Mouse (Mus musculus) C2C12 (cell line): Measurements from ENCODE around the gene Uxs1. TPM values are rescaled to one million over a fixed set of nuclear protein-coding genes. Genes with fewer than 3 reads are reported as not detected.

ENCODE experiments used
- H3K27me3 ChIP-seq: one replicate; pipeline ENCODE4 v1.6.1; 2011; ENCODE audit not compliant: control insufficient read depth, insufficient read depth, insufficient read length
- H3K36me3 ChIP-seq: one replicate; pipeline ENCODE4 v1.6.1; 2011; ENCODE audit not compliant: control insufficient read depth, insufficient read depth
- H3K4me3 ChIP-seq: one replicate; pipeline ENCODE4 v1.5.1; 2011; ENCODE audit warnings: mild to moderate bottlenecking, control low read depth; ENCODE audit not compliant: poor library complexity, insufficient read depth, severe bottlenecking
- H3K79me2 ChIP-seq: one replicate; pipeline ENCODE4 v1.6.1; 2011; ENCODE audit not compliant: control insufficient read depth, insufficient read depth
- H3K79me3 ChIP-seq: one replicate; pipeline ENCODE4 v1.6.1; 2011; ENCODE audit warnings: low read depth, control low read depth
- H3ac ChIP-seq: one replicate; pipeline ENCODE3; 2011; ENCODE audit warnings: low read depth; ENCODE audit not compliant: control insufficient read depth, insufficient read length
- CEBPB ChIP-seq: IDR thresholded peaks from one replicate; pipeline ENCODE4 v1.6.1; 2011; ENCODE audit warnings: low read depth, mild to moderate bottlenecking, control low read depth, moderate library complexity
- CTCF ChIP-seq: IDR thresholded peaks from one replicate; pipeline ENCODE4 v1.5.1; 2011; ENCODE audit not compliant: control insufficient read depth, insufficient read depth, insufficient read length
- FOSL1 ChIP-seq: IDR thresholded peaks from one replicate; pipeline ENCODE4 v1.8.0; 2011; ENCODE audit warnings: mild to moderate bottlenecking, low read length; ENCODE audit not compliant: poor library complexity, insufficient read depth, severe bottlenecking
- MAX ChIP-seq: IDR thresholded peaks from one replicate; pipeline ENCODE4 v1.6.1; 2011; ENCODE audit warnings: mild to moderate bottlenecking, control low read depth
- MYOD1 ChIP-seq: IDR thresholded peaks from one replicate; pipeline ENCODE4 v1.6.1; 2011; ENCODE audit warnings: low read depth; ENCODE audit not compliant: control insufficient read depth, insufficient read length
- MYOG ChIP-seq: IDR thresholded peaks from one replicate; pipeline ENCODE4 v1.6.1; 2011; ENCODE audit not compliant: control insufficient read depth, insufficient read length; ENCODE audit errors: extremely low read depth
- USF1 ChIP-seq: IDR thresholded peaks from one replicate; pipeline ENCODE4 v1.6.1; 2011; ENCODE audit warnings: low read depth, mild to moderate bottlenecking, control low read depth, moderate library complexity
- polyA plus RNA-seq: library from polyadenylated mRNA; unstranded; fragments of >200 nt; fragmentation: generic; extraction: Trizol; gene quantifications from one replicate; pipeline ENCODE4 v1.2.1, GENCODE M21; 2012; ENCODE audit warnings: missing spikeins

Uxs1 gene
- polyA plus RNA-seq, 1 experiment = 38.8 TPM

DNA sequence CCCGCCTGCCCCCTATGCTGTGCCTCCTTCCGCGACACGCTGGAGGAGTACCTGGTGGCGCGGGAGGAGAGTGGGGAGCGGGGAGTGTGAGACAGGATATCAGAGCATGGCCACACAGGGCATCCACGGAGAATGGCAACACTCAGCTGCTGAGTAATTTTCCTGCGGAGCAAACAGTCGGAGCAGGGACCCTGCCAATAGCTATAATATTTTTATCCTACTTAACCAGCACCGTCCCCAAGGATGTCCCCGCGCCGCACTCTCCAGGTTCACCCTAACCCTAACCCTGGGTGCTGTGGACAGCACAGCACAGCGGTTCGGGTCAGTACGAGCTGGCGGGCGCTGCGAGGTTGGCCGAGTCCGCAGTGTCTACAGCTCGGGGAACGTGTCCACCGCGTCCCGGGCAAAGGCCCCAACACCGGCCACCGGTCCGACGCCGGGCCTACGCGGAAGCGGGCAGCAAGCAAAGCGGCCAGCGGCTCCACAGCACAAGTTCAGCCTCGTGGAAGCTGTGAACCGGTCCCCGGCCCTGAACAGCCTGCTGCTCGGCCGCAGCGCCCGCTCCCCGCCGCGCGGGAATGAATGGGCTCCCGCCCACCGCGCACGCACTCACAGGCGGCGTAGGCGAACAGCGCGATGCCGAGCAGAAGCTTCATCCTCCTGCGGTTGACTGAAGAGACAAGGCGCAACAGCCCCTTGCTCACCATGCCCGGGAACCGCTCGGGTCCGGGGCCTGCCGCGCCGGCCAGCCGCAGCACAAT is 418 bp downstream of the Uxs1 start:
- Histone ChIP-seq H3K27me3 (no peaks in the 10 kb centered on the region), H3K36me3 (no peaks in the 10 kb centered on the region), H3K79me2 (peaks cover 51% of the 10 kb centered on the region), H3K79me3 (peaks cover 38% of the 10 kb centered on the region), H3K4me3 (peak overlapping the region; percentile 79), H3ac (peak overlapping the region; percentile 96)
- no peak for TF ChIP-seq FOSL1

DNA sequence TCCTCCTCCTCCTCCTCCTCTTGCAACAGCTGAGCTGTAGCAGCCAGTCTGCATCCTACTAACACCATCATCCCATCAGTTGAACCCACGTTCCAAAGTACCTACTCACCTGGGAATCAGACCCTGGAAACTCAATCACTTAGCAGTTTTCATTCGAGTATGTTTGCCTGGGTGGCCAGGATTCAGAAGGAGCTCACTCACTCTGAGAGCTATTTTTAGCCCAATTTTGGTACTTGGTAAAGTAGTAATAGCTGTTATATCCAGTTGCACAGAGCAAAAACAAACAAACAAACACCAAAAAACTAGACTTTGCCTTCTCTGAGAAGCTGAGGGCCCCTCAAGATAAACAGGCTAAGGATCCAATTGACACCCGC is 985 bp downstream of the Uxs1 start:
- Histone ChIP-seq H3K27me3 (no peaks in the 10 kb centered on the region), H3K79me3 (peaks cover 43% of the 10 kb centered on the region), H3K36me3 (no peaks in the 10 kb centered on the region), H3K79me2 (peaks cover 57% of the 10 kb centered on the region), H3ac (peak overlapping the region; percentile 35), H3K4me3 (peak overlapping the region; percentile 79)
- no peak for TF ChIP-seq CEBPB
- no peak for TF ChIP-seq FOSL1
- no peak for TF ChIP-seq MYOD1
- TF ChIP-seq MAX = no peak
- no peak for TF ChIP-seq MYOG
- no peak for TF ChIP-seq CTCF
- TF ChIP-seq USF1 = no peak

DNA sequence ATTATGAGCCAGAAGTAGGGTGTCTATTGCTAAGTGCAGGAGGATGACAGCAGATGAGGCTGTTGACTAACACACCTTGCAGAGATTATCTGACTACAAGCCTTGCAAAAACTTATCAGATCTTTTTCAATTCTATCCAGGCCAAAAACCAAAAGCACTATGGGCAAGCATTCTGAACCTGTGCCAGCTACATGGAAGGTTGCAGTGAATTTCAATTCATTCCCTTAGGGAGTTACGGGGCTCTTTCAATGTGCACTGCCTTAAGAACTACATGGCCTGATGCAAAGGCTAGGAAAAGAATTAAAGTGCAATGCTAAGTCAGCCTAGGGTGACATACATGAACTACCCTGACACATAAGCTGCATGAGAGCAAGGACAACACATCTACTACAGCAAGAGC is 4.2 kb downstream of the Uxs1 start:
- Histone ChIP-seq H3K36me3 (no peaks in the 10 kb centered on the region), H3K4me3 (no peak overlapping the region), H3K27me3 (no peaks in the 10 kb centered on the region), H3ac (no peak overlapping the region), H3K79me3 (peaks cover 59% of the 10 kb centered on the region), H3K79me2 (peaks cover 84% of the 10 kb centered on the region)
- TF ChIP-seq MYOG (no peak), MYOD1 (no peak), CTCF (no peak), MAX (no peak), FOSL1 (no peak), USF1 (no peak), CEBPB (no peak)

DNA sequence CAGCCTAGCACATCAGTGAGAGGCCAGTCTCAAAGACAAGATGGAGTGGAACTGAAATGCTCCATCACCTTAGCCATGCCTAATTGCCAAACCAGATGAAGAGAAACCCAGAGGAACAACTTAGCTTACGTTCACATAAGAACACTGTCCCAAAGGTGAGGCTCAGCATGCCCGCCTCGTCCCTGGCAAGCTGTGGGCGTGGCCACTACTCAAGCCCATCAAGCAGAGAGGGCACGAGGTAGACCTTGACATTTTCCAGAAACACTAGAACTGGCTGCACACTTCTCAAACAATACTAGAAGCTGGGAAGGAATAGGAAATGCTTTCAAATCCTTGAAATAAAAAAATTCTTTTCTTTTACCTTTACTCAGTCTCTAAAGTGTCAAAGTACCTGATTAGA is 5.0 kb downstream of the Uxs1 start:
- H3K79me3 ChIP-seq = peaks cover 67% of the 10 kb centered on the region
- H3K36me3 ChIP-seq = no peaks in the 10 kb centered on the region
- no peak for TF ChIP-seq MAX
- no peak for TF ChIP-seq MYOG
- no peak for TF ChIP-seq MYOD1
- no peak for TF ChIP-seq USF1
- no peak for TF ChIP-seq CTCF
- no peaks in the 10 kb centered on the region for H3K27me3 ChIP-seq
- H3K4me3 ChIP-seq = no peak overlapping the region
- H3K79me2 ChIP-seq = peaks cover 92% of the 10 kb centered on the region
- H3ac ChIP-seq = no peak overlapping the region

DNA sequence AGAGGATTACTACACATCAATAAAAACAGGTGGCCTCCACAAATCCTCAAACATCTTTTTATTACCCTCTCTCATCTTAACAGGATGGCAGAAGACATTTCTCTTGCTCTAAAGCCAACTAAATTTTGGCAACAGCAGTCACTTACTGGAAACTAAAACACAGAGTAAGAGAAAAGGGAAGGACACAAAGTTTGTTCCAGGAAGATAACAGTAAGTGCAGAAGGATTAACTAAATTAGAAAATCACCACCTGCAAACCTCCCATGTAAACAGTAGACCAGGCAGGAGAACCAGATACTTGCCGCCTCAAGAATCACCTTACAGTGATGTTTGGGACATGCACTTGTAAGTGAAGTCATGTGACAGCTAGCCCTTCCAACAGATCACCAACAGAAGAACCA is 5.8 kb downstream of the Uxs1 start:
- H3K4me3 ChIP-seq = no peak overlapping the region
- peaks cover 71% of the 10 kb centered on the region for H3K79me3 ChIP-seq
- TF ChIP-seq MYOD1 = no peak
- no peak for TF ChIP-seq USF1
- TF ChIP-seq MAX = no peak
- no peaks in the 10 kb centered on the region for H3K27me3 ChIP-seq
- H3ac ChIP-seq = no peak overlapping the region
- peaks cover 95% of the 10 kb centered on the region for H3K79me2 ChIP-seq
- no peaks in the 10 kb centered on the region for H3K36me3 ChIP-seq

DNA sequence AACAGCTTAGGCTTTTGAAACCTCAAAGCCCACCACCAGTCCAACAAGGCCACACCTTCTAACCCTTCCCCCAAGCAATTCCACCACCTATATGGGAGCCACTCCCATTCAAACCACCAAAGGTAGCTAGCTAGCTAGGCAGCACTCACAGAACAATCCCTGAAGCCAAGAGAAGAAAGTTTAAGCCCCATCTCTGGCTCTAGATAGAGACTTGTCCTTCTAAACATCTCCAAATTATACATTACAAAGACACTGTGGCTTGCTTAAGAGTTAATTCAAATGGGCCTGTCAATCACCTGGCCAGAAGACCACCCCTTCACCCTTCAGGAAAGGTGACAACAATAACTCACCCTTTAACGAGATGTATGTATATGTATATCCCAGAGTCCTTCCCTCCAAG is 7.0 kb downstream of the Uxs1 start:
- Histone ChIP-seq H3K36me3 (no peaks in the 10 kb centered on the region), H3K79me3 (peaks cover 67% of the 10 kb centered on the region), H3K27me3 (no peaks in the 10 kb centered on the region), H3ac (no peak overlapping the region), H3K79me2 (peaks cover 94% of the 10 kb centered on the region), H3K4me3 (no peak overlapping the region)
- no peak for TF ChIP-seq USF1
- no peak for TF ChIP-seq MYOD1
- no peak for TF ChIP-seq MAX
- no peak for TF ChIP-seq MYOG
- TF ChIP-seq CTCF = no peak
- no peak for TF ChIP-seq CEBPB
